Mouse (Mus musculus) lung, postnatal 4 days (tissue): ENCODE data around the gene Hif3a.
A peak's percentile ranks its signal among the peaks of the same experiment; 100 is the strongest.

Experiments used
- DNase-seq, 2 experiments: peaks; one replicate each; pipeline ENCODE4 v3.0.0; 2021

Hif3a gene

GRCm38 (mm10) chr7:17056601-17057523 is 5.4 kb downstream of the Hif3a start:
- peak; percentile 60 to 67 for DNase-seq

DNA sequence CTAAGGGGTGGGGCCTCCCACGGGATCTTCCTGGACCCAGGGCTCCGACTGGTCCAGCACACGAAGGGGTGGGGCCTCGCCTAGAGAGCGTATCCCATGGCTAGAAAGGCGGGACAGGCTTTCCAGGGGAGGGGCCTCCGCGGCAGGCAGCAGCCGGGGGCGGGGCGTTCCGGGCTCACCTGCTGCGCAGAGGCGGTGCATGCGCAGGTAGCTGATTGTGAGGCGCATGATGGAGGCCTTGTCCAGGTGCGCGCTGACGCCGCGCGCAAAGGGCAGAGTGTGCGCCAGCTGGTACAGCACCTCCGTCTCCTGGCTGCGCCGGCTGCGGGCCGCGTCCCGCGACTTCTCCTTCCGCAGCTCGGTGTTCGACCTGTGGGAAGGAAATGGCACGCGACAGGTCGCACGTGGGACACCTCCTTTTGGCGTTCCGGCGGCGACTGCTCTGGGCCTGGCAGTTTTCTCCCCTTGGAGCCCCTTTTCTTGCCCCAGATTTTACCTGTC is 6.1 kb downstream of the Hif3a start:
- DNase-seq: peak; percentile 91 to 96

- no peak for DNase-seq
These were observed 6.8 kb downstream of the Hif3a start for GRCm38 (mm10) chr7:17055287-17055946.

- no peak for DNase-seq
These were observed 7.8 kb downstream of the Hif3a start for GRCm38 (mm10) chr7:17054325-17054989.

DNA sequence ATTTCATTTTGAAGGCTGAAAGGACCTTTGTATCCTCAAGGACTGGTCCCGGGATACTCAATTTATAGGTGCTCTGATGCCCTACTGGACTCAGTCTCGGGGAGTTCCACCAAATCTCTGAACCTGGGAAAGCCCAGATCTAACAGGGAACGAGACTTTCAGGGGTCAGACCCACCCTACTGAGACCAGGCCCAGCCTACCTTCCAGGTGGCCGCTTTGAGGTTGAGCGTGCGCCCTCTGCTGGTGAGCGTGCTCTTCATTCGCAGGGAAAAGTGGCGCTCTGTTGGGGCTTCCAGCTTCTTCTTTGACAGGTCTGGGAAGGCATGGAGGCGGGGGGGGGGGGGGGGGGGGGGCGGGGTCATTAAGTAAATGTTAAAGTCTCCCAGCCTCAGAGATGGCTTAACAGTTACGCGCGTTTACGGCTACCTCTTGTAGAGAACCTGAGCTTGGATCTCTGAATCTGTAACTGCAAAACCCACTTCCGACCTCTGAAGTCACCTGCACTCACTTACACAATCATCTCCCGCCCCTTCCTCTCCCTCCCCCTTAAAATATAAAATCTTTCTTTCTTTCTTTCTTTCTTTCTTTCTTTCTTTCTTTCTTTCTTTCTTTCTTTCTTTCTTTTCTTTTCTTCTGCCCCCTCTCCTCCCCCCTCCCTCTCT is 11.2 kb downstream of the Hif3a start:
- peak; percentile 76 to 79 for DNase-seq

GRCm38 (mm10) chr7:17050491-17050890 is 11.7 kb downstream of the Hif3a start:
- no peak for DNase-seq

DNA sequence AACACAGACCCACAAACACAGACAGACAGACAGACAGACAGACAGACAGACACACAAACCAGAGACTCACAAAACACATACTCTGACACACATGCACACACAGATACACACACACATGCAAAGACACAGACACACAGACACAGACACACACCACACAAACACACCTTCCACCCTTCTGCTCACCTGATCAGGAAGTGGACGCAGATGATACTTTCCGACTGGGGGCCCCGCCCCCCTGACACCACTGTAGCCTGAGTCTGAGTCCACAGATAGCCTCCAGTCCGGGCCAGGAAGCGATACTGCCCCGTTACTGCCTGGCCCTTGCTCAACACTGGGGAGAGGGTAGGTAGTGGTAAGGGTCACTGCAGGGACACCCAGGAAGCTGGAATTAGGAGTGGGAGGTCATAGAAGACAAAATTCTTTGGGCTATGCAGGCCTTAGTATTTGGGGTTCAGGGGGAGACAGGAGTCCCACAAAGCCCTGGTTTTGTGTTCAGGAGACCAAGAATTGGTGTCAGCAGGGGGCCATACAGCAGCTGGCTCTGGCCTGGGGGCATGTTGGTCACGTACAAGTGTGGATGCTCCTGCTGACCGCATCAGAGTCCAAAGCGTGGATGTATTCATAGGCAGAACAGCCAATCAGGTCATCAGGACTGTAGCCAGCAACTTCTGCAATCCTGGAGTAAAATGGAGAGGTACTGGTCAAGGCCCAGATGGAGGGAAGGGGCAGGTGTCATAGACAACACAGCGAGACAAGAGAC is 13.6 kb downstream of the Hif3a start:
- no peak for DNase-seq

GRCm38 (mm10) chr7:17047041-17047682 is 15.1 kb downstream of the Hif3a start:
- no peak for DNase-seq

GRCm38 (mm10) chr7:17045743-17046142 is 16.5 kb downstream of the Hif3a start:
- DNase-seq: no peak

DNA sequence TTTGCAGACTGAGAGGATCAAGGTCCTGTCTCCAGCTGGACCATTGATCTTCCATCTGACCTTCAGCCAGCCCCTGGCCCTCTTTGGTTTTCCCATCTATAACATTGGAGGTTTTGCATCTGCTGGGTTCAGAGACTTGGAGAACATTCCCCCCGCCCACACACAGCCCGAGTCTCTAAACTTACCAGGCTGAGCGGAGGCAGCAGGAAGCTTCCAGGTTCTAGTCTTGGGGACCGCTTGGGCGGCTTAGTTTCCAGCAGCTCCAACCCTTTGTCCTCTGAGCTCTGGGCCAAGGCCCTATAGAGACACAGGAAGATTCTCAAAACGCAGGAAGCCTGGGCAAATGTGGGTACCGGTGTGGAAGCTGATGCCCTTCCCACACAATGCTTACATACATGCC is 22.9 kb downstream of the Hif3a start:
- no peak for DNase-seq

DNA sequence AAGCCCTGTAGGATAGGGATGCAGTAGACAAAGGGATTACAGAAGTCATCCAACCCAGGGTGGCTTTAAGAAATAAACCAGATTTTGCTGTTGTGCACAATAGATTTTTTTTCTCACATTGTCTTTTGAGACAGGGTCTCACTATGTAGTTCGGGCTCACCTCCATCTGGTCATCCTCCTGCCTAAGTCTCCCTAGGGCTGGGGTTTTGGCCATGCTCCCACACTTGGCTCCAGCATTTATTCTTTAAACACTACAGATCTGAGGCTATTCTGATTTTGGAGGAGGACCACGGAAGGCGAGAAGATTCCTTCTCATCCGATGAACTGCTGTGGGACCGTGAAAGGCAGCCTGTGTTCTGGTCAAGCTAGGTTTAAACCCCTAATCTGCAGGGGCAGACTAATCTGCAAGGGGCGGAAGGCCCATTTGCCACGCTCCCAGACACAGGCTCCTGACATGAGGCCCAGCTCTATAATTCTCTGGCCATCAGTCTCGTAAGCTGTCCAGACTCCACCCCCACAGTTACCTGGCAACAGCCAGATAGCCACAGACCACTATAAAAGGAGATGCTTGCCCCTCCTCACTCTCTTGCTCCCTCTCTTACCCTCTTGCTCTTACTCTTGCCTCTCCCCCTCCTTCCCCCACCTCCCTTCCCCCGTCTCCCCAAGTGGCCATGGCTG is 24.1 kb downstream of the Hif3a start:
- no peak for DNase-seq

DNA sequence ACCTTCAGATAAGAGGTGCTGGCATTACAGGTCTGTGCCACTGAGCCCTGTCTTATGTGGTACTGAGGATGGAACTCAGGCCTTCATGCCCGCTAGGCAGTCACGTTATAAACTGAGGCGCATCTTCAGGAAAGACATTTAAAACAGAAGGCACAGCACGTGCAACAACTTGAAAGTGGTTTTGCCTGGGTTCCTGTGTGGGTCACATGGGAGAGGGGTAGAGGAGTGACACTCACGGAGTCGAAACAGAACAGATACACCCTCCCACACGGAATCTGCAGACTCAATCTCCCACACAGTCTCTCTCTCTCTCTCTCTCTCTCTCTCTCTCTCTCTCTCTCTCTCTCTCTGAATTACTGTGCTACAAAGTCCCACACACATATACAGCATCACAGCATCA is 32.0 kb downstream of the Hif3a start:
- DNase-seq: no peak

- no peak for DNase-seq
These were observed 33.3 kb downstream of the Hif3a start for GRCm38 (mm10) chr7:17028923-17029322.

- DNase-seq: peak; percentile 94 to 97
These were observed 34.5 kb downstream of the Hif3a start, which contains the start of gene Ppp5c for GRCm38 (mm10) chr7:17027588-17028343. Gene Ppp5c, minus strand, starts transcription at chr7:17027924.

GRCm38 (mm10) chr7:17026710-17027587 is 35.3 kb downstream of the Hif3a start:
- DNase-seq: no peak

- no peak for DNase-seq
These were observed 36.2 kb downstream of the Hif3a start for GRCm38 (mm10) chr7:17025896-17026622.

- DNase-seq: no peak
These were observed 36.7 kb downstream of the Hif3a start for GRCm38 (mm10) chr7:17025505-17025894.

- peak; percentile 45 to 70 for DNase-seq
These were observed 37.3 kb downstream of the Hif3a start for GRCm38 (mm10) chr7:17024814-17025504.
